Mouse (Mus musculus): ENCODE results near the gene Gm10428. TPM values are rescaled to one million over a fixed set of nuclear protein-coding genes. Genes with fewer than 3 reads are reported as not detected.

Gene Gm10428
- not detected for total RNA-seq (2021)
- long read RNA-seq, experiment 1 = 0 reads
- long read RNA-seq, experiment 2 = 0 reads

DNA sequence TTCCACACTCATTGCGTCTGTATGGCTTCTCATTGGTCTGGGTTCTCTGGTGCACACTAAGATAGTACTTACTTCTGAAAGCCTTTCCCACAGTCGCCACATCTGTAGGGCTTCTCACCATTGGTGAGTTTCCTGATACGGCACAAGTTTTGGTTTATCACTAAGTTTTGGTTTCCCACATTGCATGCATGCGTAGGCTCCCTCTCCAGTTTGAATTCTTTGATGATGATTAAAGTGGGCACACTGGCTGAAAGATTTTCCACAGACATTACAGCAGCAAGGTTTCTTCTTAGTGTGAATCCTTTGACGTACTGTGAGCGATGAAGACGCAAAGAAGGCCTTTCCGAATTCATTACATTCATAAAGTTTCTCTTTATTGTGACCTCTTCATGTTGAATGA is at the start of gene Gm10428:
Gene Gm10428 (plus strand): TSS at position 321 of the 400 bp plus-strand sequence.
- Histone ChIP-seq H3K27ac (no peak within 1 kb of the TSS), H3K4me3 (no peak within 1 kb of the TSS)
- no peak for TF ChIP-seq CTCF (conservative IDR thresholded peaks at IDR 0.05)
- DNase-seq (ENCODE audit: low spot score in 2 of 2) = no peak

DNA sequence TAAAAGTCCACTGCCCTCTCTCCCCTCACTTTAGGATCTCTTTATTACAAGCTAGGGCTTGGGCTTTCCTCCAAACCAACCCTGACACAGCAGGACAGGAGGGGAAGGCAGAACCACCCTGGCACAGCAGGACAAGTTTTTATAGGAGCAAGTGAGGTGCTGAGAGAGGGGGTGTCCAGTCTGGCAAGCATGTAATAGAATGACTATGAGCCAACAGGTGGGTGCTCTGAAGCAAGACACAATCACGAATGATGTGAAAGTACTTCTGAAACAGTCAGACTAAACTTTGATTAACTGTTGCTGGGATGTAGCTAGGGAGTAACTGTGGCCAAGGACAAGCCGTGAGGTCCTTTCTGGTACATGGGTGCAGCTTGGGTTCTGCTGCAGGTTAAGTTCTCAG is 46.8 kb upstream of the Gm10428 start:
- Histone ChIP-seq H3K27ac (no peak overlapping the region), H3K4me3 (no peak overlapping the region)
- no peak for TF ChIP-seq CTCF (conservative IDR thresholded peaks at IDR 0.05)
- DNase-seq (ENCODE audit: low spot score in 2 of 2) = no peak

- DNase-seq (ENCODE audit: low spot score in 2 of 2) = no peak
- Histone ChIP-seq H3K4me3 (no peak overlapping the region), H3K27ac (no peak overlapping the region)
- TF ChIP-seq CTCF (conservative IDR thresholded peaks at IDR 0.05) = no peak
Measured at GRCm38 (mm10) chr11:62708252-62708651, 44.6 kb upstream of the Gm10428 start.

- Histone ChIP-seq H3K27ac (no peak overlapping the region), H3K4me3 (no peak overlapping the region)
- no peak for DNase-seq (ENCODE audit: low spot score in 2 of 2)
- no peak for TF ChIP-seq CTCF (conservative IDR thresholded peaks at IDR 0.05)
Measured at GRCm38 (mm10) chr11:62710657-62711056, 42.2 kb upstream of the Gm10428 start.

- no peak for DNase-seq (ENCODE audit: low spot score in 2 of 2)
- no peak overlapping the region for H3K4me3 ChIP-seq
- TF ChIP-seq CTCF (conservative IDR thresholded peaks at IDR 0.05) = no peak
- H3K27ac ChIP-seq = no peak overlapping the region
Measured at GRCm38 (mm10) chr11:62728276-62728675, 24.6 kb upstream of the Gm10428 start.

GRCm38 (mm10) chr11:62731311-62732021 is 21.4 kb upstream of the Gm10428 start, which contains the start of gene Zfp287:
Gene Zfp287, minus strand, starts transcription at chr11:62731905.
- peak; percentile 93 to 94 for DNase-seq (ENCODE audit: low spot score in 2 of 2)
- Histone ChIP-seq H3K27ac (peak within 1 kb of the TSS; percentile 93), H3K4me3 (peak within 1 kb of the TSS; percentile 96)
- TF ChIP-seq CTCF (conservative IDR thresholded peaks at IDR 0.05) = peak; percentile 45; the same call in 1 of the 2 replicates

- Histone ChIP-seq H3K27ac (peak overlapping the region; percentile 93), H3K4me3 (peak overlapping the region; percentile 96)
- TF ChIP-seq CTCF (conservative IDR thresholded peaks at IDR 0.05) = no peak
- DNase-seq (ENCODE audit: low spot score in 2 of 2) = no peak
Measured at GRCm38 (mm10) chr11:62732022-62732387, 20.9 kb upstream of the Gm10428 start.

DNA sequence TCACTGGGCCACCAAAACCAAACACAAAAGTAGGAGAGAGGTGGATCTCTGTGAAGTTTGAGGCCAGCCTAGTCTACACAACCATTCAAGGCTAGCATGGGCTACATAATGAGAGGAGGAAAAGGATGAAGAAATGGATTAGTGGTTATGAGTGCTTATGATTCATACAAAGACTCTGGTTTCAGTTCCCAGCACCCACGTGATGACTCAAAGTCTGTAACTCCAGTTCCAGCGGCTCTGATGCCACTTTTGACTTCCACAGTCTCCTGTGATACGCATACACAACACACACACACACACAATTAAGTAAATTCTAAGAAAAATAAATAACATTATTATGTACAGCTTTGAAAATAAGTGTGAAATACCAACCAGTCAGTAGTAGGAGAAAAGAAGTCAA is 20.2 kb upstream of the Gm10428 start:
- no peak for TF ChIP-seq CTCF (conservative IDR thresholded peaks at IDR 0.05)
- no peak overlapping the region for H3K4me3 ChIP-seq
- no peak overlapping the region for H3K27ac ChIP-seq
- no peak for DNase-seq (ENCODE audit: low spot score in 2 of 2)

DNA sequence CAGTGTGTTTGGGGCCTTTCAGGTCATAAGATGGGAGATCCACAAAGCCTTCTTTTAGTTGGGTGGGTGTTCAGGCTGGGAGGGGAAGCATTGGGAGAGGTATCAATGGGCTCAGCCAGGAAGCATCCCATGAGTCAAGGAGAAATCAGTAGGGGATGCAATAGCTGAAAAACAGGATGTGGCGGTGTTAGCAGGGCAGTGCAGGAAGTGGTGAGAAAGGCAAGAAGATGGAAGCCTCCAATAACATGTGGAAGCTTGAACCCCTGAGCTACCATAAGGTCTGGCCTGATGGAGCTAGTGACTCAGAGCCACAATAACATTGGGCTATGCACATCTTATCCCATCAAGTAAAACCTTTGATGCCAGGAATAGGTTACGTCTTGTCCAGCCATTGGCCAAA is 11.7 kb upstream of the Gm10428 start:
- Histone ChIP-seq H3K27ac (no peak overlapping the region), H3K4me3 (no peak overlapping the region)
- no peak for TF ChIP-seq CTCF (conservative IDR thresholded peaks at IDR 0.05)
- no peak for DNase-seq (ENCODE audit: low spot score in 2 of 2)

DNA sequence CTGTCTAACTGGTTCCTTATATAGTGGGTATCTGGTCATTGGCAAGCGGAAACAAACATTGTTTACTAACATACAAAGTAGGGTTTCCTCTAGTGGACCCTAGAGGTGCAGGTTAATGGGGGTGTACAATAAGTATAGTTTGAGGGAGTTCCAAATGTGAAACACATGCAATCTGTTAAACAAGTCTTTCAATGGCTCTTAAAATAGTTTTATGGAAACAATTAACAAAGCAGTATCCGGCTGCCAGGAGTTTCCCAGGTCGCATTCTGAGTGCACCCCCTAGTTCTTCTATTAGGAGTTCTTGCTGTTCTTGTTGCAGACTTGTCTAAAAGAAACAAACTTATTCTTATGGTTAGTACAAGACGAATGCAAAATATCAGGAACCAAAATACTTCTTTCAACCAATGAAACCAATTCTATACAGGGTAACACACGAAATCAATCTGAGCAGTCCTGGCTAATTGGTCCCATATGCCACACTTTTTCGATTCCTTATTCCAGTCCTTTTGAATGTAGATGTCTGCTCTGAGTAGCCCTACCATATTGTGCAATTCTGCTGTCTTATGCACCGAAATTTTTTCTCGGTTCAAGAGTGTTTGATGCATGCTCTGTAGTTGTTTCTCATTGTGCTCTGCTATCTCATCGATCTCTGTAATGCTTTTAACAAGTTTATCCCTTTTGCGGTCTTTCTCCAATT is 10.5 kb upstream of the Gm10428 start:
- Histone ChIP-seq H3K4me3 (no peak overlapping the region), H3K27ac (no peak overlapping the region)
- TF ChIP-seq CTCF (conservative IDR thresholded peaks at IDR 0.05) = no peak
- DNase-seq (ENCODE audit: low spot score in 2 of 2) = no peak

- Histone ChIP-seq H3K4me3 (no peak overlapping the region), H3K27ac (no peak overlapping the region)
- peak; percentile 96 for TF ChIP-seq CTCF (conservative IDR thresholded peaks at IDR 0.05)
- peak; percentile 41 to 72 for DNase-seq (ENCODE audit: low spot score in 2 of 2)
Measured at GRCm38 (mm10) chr11:62744103-62744502, 8.8 kb upstream of the Gm10428 start.

DNA sequence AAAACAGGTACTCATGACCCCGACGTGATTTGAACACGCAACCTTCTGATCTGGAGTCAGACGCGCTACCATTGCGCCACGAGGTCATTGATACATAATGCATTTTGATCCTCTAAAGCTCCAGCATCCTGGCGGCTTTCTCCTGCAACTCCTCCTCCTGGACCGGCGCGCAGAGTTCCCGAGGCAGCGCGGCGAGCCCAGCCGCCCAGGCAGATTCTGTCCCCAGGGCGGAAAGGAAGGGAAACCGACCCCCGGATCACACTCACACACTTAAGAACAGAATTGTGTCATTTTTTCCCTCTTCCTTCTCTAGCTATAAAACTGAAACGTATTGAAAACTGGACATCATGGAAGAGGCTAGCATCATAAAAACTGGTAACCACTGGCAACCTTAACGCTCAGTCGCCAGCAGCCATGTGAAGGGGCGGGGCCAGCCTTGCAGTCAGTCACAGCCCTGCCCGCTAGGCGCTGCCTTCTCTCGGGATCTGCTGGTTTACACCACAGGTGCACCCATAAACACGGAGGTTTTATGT is 6.8 kb upstream of the Gm10428 start:
- H3K4me3 ChIP-seq = peak overlapping the region; percentile 65
- TF ChIP-seq CTCF (conservative IDR thresholded peaks at IDR 0.05) = peak; percentile 72
- DNase-seq (ENCODE audit: low spot score in 2 of 2) = peak; percentile 54 to 66
- peak overlapping the region; percentile 58; the same call in 1 of the 2 replicates for H3K27ac ChIP-seq

- no peak overlapping the region for H3K27ac ChIP-seq
- H3K4me3 ChIP-seq = no peak overlapping the region
- TF ChIP-seq CTCF (conservative IDR thresholded peaks at IDR 0.05) = no peak
- no peak for DNase-seq (ENCODE audit: low spot score in 2 of 2)
Measured at GRCm38 (mm10) chr11:62747227-62747626, 5.7 kb upstream of the Gm10428 start.

All from layer of hippocampus, adult 2 months (tissue).